Mouse (Mus musculus): ENCODE measurements around the gene Pzp. TPM values are rescaled to one million over a fixed set of nuclear protein-coding genes. Genes with fewer than 3 reads are reported as not detected.

Pzp gene
- total and polyA plus RNA-seq, 3 experiments, result not detected

DNA sequence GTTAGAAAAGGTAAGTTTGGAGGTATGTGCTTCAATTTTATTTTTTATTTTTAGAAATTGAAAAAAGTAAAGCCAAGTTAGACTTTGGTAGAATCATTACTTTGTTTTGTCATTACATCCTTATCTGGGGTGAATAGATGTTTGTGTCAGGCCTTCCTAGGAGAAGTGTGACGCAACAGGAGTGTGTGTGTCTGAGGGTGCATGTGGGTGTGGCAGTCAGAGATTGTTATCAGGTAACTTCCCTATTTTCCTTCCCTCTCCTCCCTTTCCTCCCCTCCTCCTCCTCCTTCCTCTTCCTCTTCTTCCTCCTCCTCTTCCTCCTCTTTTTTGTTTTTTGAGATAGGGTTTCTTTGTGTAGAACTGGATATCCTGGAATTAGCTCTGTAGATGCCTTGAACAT, 590 bp upstream of the Pzp start:
- H3K9me3 ChIP-seq (replicated peaks; ENCODE audit: low read length), result peaks cover 4% of the 10 kb centered on the region
- no peak overlapping the region for H3K27ac ChIP-seq (ENCODE audit: insufficient read depth, low read depth)
- no peaks in the 10 kb centered on the region for H3K27me3 ChIP-seq (replicated peaks)
- H3K4me2 ChIP-seq (ENCODE audit: insufficient read depth, low read depth, poor library complexity, severe bottlenecking), result no peak overlapping the region
- no peaks in the 10 kb centered on the region for H3K79me2 ChIP-seq (replicated peaks; ENCODE audit: control insufficient read depth, extremely low read depth, insufficient read depth, poor library complexity, severe bottlenecking)
- in situ Hi-C loops (cut with MboI; ENCODE audit: low pct_ligation_motif_present, low pct_unique_long_range_greater_than_20kb, low sequenced_read_pairs) (no loop called here), dilution Hi-C loops (cut with MboI; ENCODE audit: extremely low pct_ligation_motif_present, extremely low pct_unique_long_range_greater_than_20kb, low sequenced_read_pairs) (no loop called here)
- H3K4me3 ChIP-seq (replicated peaks in 1 of 3; ENCODE audit: low read depth in 2 of 3, low read length in 2 of 3, poor library complexity in 1 of 3), result no peak overlapping the region
- no peaks in the 10 kb centered on the region for H3K36me3 ChIP-seq (replicated peaks in 1 of 2; ENCODE audit: control insufficient read depth in 1 of 2, insufficient read depth in 1 of 2, low read length in 1 of 2)
- no peaks in the 10 kb centered on the region for H3K4me1 ChIP-seq (ENCODE audit: control insufficient read depth in 1 of 2, insufficient read depth in 2 of 2)
- TF ChIP-seq MYC (IDR thresholded peaks at IDR 0.05; ENCODE audit: low read depth, low read length) (no peak), POLR2AphosphoS2 (IDR thresholded peaks at IDR 0.05; ENCODE audit: low read depth, low read length) (no peak), MAZ (IDR thresholded peaks at IDR 0.05; ENCODE audit: low read depth, low read length) (no peak), SMC3 (IDR thresholded peaks at IDR 0.05; ENCODE audit: low read depth, low read length) (no peak), UBTF (IDR thresholded peaks at IDR 0.05; ENCODE audit: low read depth, low read length) (no peak), BHLHE40 (IDR thresholded peaks at IDR 0.05; ENCODE audit: low read depth, low read length) (no peak), USF1 (IDR thresholded peaks at IDR 0.05; ENCODE audit: low read depth, low read length) (no peak), CHD1 (IDR thresholded peaks at IDR 0.05; ENCODE audit: low read depth, low read length) (no peak), ETS1 (conservative IDR thresholded peaks at IDR 0.05; ENCODE audit: low read depth, low read length) (no peak), IRF4 (IDR thresholded peaks at IDR 0.05; ENCODE audit: low read depth, low read length) (no peak), CTCF (conservative IDR thresholded peaks at IDR 0.05 in 1 of 2, IDR thresholded peaks at IDR 0.05 in 1 of 2; ENCODE audit: low read depth in 2 of 2, low read length in 2 of 2) (no peak), MAFK (IDR thresholded peaks at IDR 0.05; ENCODE audit: insufficient replicate concordance, low read length) (no peak), TBP (conservative IDR thresholded peaks at IDR 0.05; ENCODE audit: low read depth, low read length) (no peak), POLR2A (IDR thresholded peaks at IDR 0.05; ENCODE audit: low read depth, low read length) (no peak), SIN3A (IDR thresholded peaks at IDR 0.05; ENCODE audit: low read length) (no peak), HCFC1 (IDR thresholded peaks at IDR 0.05; ENCODE audit: low read depth, low read length) (no peak), CHD2 (IDR thresholded peaks at IDR 0.05; ENCODE audit: low read length) (no peak)
- DNase-seq (ENCODE audit: extremely low read depth), result no peak
- H3K9ac ChIP-seq (ENCODE audit: insufficient read depth, low read depth), result no peak overlapping the region

DNA sequence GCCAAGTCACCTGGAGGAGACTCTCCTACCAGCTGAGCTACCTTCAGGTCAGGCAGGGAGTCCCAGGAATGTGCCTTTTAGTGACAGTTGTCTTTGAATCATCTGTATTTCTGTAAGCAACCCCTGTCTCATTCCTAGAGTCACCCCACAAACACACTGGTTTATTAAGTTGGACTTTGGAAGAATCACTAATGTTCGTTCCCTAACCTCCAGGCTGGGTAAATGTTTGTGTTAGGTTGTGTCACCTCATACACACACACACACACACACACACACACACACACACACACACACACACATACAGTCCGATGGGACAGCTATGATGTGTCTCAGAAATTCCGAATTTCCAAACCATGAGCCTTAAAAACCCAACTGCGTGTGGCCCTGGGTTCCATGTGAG, 719 bp downstream of the Pzp start:
- no peaks in the 10 kb centered on the region for H3K79me2 ChIP-seq (replicated peaks; ENCODE audit: control insufficient read depth, extremely low read depth, insufficient read depth, poor library complexity, severe bottlenecking)
- DNase-seq (ENCODE audit: extremely low read depth), result no peak
- H3K4me1 ChIP-seq (ENCODE audit: control insufficient read depth in 1 of 2, insufficient read depth in 2 of 2), result no peaks in the 10 kb centered on the region
- peaks cover 4% of the 10 kb centered on the region for H3K9me3 ChIP-seq (replicated peaks; ENCODE audit: low read length)
- dilution Hi-C loops (cut with MboI; ENCODE audit: extremely low pct_ligation_motif_present, extremely low pct_unique_long_range_greater_than_20kb, low sequenced_read_pairs) (no loop called here), in situ Hi-C loops (cut with MboI; ENCODE audit: low pct_ligation_motif_present, low pct_unique_long_range_greater_than_20kb, low sequenced_read_pairs) (no loop called here)
- no peak overlapping the region for H3K4me3 ChIP-seq (replicated peaks in 1 of 3; ENCODE audit: low read depth in 2 of 3, low read length in 2 of 3, poor library complexity in 1 of 3)
- TF ChIP-seq POLR2A (IDR thresholded peaks at IDR 0.05; ENCODE audit: low read depth, low read length), result no peak
- no peak overlapping the region for H3K27ac ChIP-seq (ENCODE audit: insufficient read depth, low read depth)
- no peak overlapping the region for H3K9ac ChIP-seq (ENCODE audit: insufficient read depth, low read depth)
- H3K27me3 ChIP-seq (replicated peaks), result no peaks in the 10 kb centered on the region
- no peaks in the 10 kb centered on the region for H3K36me3 ChIP-seq (replicated peaks in 1 of 2; ENCODE audit: control insufficient read depth in 1 of 2, insufficient read depth in 1 of 2, low read length in 1 of 2)
- H3K4me2 ChIP-seq (ENCODE audit: insufficient read depth, low read depth, poor library complexity, severe bottlenecking), result no peak overlapping the region
